In genomic region chr11:53301167-53301515, GRCm38 (mm10) we compare ENCODE assay signal across 8 mouse cellular contexts. TPM values are rescaled to one million over a fixed set of nuclear protein-coding genes. Genes with fewer than 3 reads are reported as not detected.
DNase-seq lines count a peak whose midpoint lies in the region; ATAC-seq and TF ChIP-seq lines count a peak whose summit lies in the region.

No protein-coding gene starts in this region.

- peaks cover 39% of the 10 kb centered on the region for H3K79me2 ChIP-seq in myocyte (ENCODE audit: control insufficient read depth, insufficient read depth)

- no peak for ATAC-seq in kidney, embryonic 14.5 days (ENCODE audit: low FRiP score, low TSS enrichment)
- ATAC-seq in embryonic facial prominence, embryonic 11.5 days (replicated peaks; ENCODE audit: insufficient number of reproducible peaks, low FRiP score, low TSS enrichment, low read depth), result no peak

- H3K36me3 ChIP-seq in kidney, embryonic 14.5 days (ENCODE audit: control insufficient read depth, insufficient read depth, low read length), result peaks cover 10% of the 10 kb centered on the region; the same call in 1 of the 2 replicates
- no peaks in the 10 kb centered on the region for H3K36me3 ChIP-seq in embryonic facial prominence, embryonic 11.5 days (replicated peaks; ENCODE audit: control insufficient read depth, insufficient read depth, low read depth, low read length)
- no peaks in the 10 kb centered on the region for H3K36me3 ChIP-seq in myocyte (ENCODE audit: control insufficient read depth, insufficient read depth)

- peak overlapping the region; percentile 98 for H3K9ac ChIP-seq in kidney, embryonic 14.5 days (ENCODE audit: low read depth, low read length)
- H3K9ac ChIP-seq in embryonic facial prominence, embryonic 11.5 days (replicated peaks; ENCODE audit: low read length), result peak overlapping the region; percentile 68

- 58% methylated on average over 9 of the region's 9 CpGs for WGBS in kidney, embryonic 14.5 days
- WGBS in embryonic facial prominence, embryonic 11.5 days, result 59% methylated on average over 9 of the region's 9 CpGs

- peaks cover 15% of the 10 kb centered on the region for H3K4me1 ChIP-seq in kidney, embryonic 14.5 days (ENCODE audit: control insufficient read depth, insufficient read depth, low read length)
- no peaks in the 10 kb centered on the region for H3K4me1 ChIP-seq in embryonic facial prominence, embryonic 11.5 days (ENCODE audit: control insufficient read depth, insufficient read depth, low read length)

- H3K4me3 ChIP-seq in kidney, embryonic 14.5 days (ENCODE audit: low read length), result peak overlapping the region; percentile 99
- H3K4me3 ChIP-seq in embryonic facial prominence, embryonic 11.5 days (ENCODE audit: low read depth, low read length), result peak overlapping the region; percentile 95
- H3K4me3 ChIP-seq in myocyte, result peak overlapping the region; percentile 84

- H3K27me3 ChIP-seq in kidney, embryonic 14.5 days (ENCODE audit: control insufficient read depth, insufficient read depth, low read length), result no peaks in the 10 kb centered on the region
- H3K27me3 ChIP-seq in embryonic facial prominence, embryonic 11.5 days (ENCODE audit: control insufficient read depth, insufficient read depth, low read length), result no peaks in the 10 kb centered on the region
- H3K27me3 ChIP-seq in myocyte (ENCODE audit: control insufficient read depth, insufficient read depth, insufficient read length), result no peaks in the 10 kb centered on the region

- no peak for DNase-seq in kidney, adult 11 months
- DNase-seq in embryonic facial prominence, embryonic 11.5 days (ENCODE audit: low spot score), result no peak
- peak; percentile 29 for DNase-seq in kidney, postnatal 10 days
- no peak for DNase-seq in ovary, postnatal 14 days (ENCODE audit: low spot score)
- DNase-seq in yolk sac, embryonic 10.5 days (ENCODE audit: low spot score), result no peak
- no peak for DNase-seq in adrenal gland, postnatal 10 days

- peak overlapping the region; percentile 68 for H3K4me2 ChIP-seq in kidney, embryonic 14.5 days (replicated peaks; ENCODE audit: low read depth, low read length)
- H3K4me2 ChIP-seq in embryonic facial prominence, embryonic 11.5 days (ENCODE audit: low read depth, low read length), result peak overlapping the region; percentile 54
- H3K4me2 ChIP-seq in myocyte (ENCODE audit: low read depth), result peak overlapping the region; percentile 95

- peak overlapping the region; percentile 99 for H3K27ac ChIP-seq in kidney, embryonic 14.5 days (ENCODE audit: low read depth, low read length)
- H3K27ac ChIP-seq in embryonic facial prominence, embryonic 11.5 days (replicated peaks; ENCODE audit: low read depth, low read length), result peak overlapping the region; percentile 92

- TF ChIP-seq POLR2A in myocyte (IDR thresholded peaks at IDR 0.05; ENCODE audit: insufficient read length, low read depth), result no peak

- H3K9me3 ChIP-seq in kidney, embryonic 14.5 days (ENCODE audit: control insufficient read depth, low read length), result no peaks in the 10 kb centered on the region
- H3K9me3 ChIP-seq in embryonic facial prominence, embryonic 11.5 days (replicated peaks; ENCODE audit: control insufficient read depth, low read length), result no peaks in the 10 kb centered on the region

- H3ac ChIP-seq in myocyte (ENCODE audit: control insufficient read depth, insufficient read length), result peak overlapping the region; percentile 91

TF ChIP-seq in myocyte, 11 proteins besides CTCF, POLR2A, EP300 and RAD21:
- TF ChIP-seq POLR2AphosphoS2 (IDR thresholded peaks at IDR 0.05; ENCODE audit: insufficient read length, low read depth) (no peak), MYOD1 (IDR thresholded peaks at IDR 0.05; ENCODE audit: control insufficient read depth in 1 of 3, insufficient read length in 2 of 3, low read depth in 2 of 3) (no peak), TCF12 (IDR thresholded peaks at IDR 0.05; ENCODE audit: insufficient read depth, poor library complexity, severe bottlenecking) (no peak), E2F4 (IDR thresholded peaks at IDR 0.05; ENCODE audit: insufficient read depth) (no peak), SRF (IDR thresholded peaks at IDR 0.05; ENCODE audit: control insufficient read depth, insufficient read length, low read depth) (no peak), USF1 (IDR thresholded peaks at IDR 0.05; ENCODE audit: low read depth) (no peak), MAX (IDR thresholded peaks at IDR 0.05; ENCODE audit: low read depth) (no peak), MYOG (IDR thresholded peaks at IDR 0.05; ENCODE audit: control insufficient read depth in 1 of 3, insufficient read depth in 1 of 3, insufficient read length in 2 of 3, low read depth in 2 of 3) (no peak), TCF3 (IDR thresholded peaks at IDR 0.05; ENCODE audit: insufficient read length, low read depth) (no peak), CEBPB (IDR thresholded peaks at IDR 0.05; ENCODE audit: insufficient read depth, poor library complexity, severe bottlenecking) (no peak), REST (IDR thresholded peaks at IDR 0.05; ENCODE audit: insufficient read depth, insufficient read length) (no peak)

RNA-seq across cellular contexts. Expression of gene Hspa4, which starts 0.9 kb away (rescaled TPM):
- polyA plus RNA-seq in kidney, embryonic 14.5 days (2014; fragmentation: Nextera tagmentation; extraction: Ambion mirVana), result 78.2 and 110 TPM in 2 replicates
- 123 and 148 TPM in 2 replicates for polyA plus RNA-seq in embryonic facial prominence, embryonic 11.5 days (2014; fragmentation: Nextera tagmentation; extraction: Ambion mirVana)
- polyA plus RNA-seq in myocyte (2012; fragmentation: generic; extraction: Trizol), result 99.3 TPM
- 100 to 1,000 TPM; 146 to 151 TPM for total RNA-seq in adrenal gland, postnatal 10 days (2021)

RNA-seq across cellular contexts. Expression of gene Zcchc10, which starts 23.3 kb away (rescaled TPM):
- 32.4 and 40.9 TPM in 2 replicates for polyA plus RNA-seq in kidney, embryonic 14.5 days (2014; fragmentation: Nextera tagmentation; extraction: Ambion mirVana)
- polyA plus RNA-seq in embryonic facial prominence, embryonic 11.5 days (2014; fragmentation: Nextera tagmentation; extraction: Ambion mirVana), result 27.1 and 31.4 TPM in 2 replicates
- polyA plus RNA-seq in myocyte (2012; fragmentation: generic; extraction: Trizol), result 4.0 TPM
- 10 to 100 TPM; 11.2 to 11.4 TPM for total RNA-seq in adrenal gland, postnatal 10 days (2021)

RNA-seq across cellular contexts. Expression of gene Aff4, which starts 49.5 kb away (rescaled TPM):
- 46.1 and 80.4 TPM in 2 replicates for polyA plus RNA-seq in kidney, embryonic 14.5 days (2014; fragmentation: Nextera tagmentation; extraction: Ambion mirVana)
- 37.5 and 38.5 TPM in 2 replicates for polyA plus RNA-seq in embryonic facial prominence, embryonic 11.5 days (2014; fragmentation: Nextera tagmentation; extraction: Ambion mirVana)
- polyA plus RNA-seq in myocyte (2012; fragmentation: generic; extraction: Trizol), result 15.6 TPM
- 100 to 1,000 TPM; 142 to 154 TPM for total RNA-seq in adrenal gland, postnatal 10 days (2021)
